Mouse (Mus musculus) liver, adult (tissue): ENCODE results near the gene Celsr1.

ENCODE experiments used
- GATA4 ChIP-seq: IDR thresholded peaks from 2 replicates; pipeline ENCODE4 v1.6.1; 2014; ENCODE audit warnings: mild to moderate bottlenecking, low read length; ENCODE audit not compliant: insufficient replicate concordance

Celsr1 gene

DNA sequence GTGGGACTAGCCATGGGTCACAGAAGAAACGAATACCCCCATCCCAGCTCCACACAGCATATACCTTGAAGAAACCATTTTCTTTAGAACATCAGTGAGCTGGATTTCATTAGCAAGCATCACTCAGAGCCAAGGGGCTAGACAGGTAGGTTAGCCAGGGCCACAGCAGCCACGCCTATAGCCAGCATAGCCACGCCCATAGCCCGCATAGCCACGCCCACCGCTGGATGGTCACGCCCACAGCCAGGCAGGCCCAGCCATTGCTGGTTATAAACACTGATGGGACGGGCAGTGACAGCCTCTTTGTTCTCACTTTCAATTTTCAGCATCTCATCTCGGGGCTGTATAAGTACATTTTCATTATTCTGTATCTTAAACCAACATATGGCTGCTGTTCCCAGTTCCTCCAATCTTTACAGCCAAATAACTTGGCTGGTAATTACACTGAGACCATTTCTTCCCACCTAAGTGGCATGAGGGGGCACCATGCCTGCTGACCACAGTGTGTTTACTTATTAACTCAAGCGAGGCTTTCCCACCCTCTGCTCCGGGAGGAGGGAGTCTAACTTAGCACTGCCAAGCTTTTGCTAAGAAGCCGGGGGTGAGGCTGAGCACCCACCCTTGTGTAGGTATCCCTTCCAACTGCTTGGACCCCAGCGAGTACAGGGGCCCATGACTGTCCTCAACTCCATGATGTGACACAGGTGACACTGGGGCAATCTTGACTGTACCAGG, 37.4 kb downstream of the Celsr1 start:
- no peak for TF ChIP-seq GATA4

DNA sequence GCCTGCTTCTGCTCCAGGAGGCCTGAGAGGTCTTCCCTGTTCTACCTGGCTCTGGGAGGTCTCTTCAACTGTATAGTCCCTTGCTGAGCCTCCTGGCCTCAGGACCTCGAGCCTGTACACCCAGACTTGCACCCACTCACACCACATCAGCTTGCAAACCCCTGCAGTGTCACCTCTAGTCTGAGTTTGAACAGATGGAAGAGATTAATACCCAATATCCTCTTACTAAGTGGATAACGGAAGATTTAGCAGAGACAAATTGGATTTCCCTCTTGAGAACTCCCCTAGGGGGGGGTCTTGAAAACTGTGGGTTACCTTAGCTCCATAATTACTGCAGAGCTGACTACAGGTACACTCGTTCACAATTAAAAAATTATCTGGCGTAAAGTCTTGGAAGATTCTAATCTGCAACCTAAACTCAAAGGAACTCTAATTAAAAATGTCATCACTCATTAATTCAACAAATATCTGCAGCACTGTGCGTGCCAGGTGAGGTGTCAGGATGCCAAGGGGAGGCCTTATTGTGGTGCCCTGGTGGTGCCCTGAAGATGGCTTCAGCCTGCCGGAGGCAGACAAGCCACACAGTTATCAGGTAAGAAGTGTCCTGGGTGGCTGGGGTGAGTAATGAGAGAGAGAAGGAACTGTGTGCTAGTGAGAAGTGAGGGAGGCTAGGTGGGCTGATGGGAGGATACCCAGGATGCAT, 38.5 kb downstream of the Celsr1 start:
- TF ChIP-seq GATA4, result no peak

DNA sequence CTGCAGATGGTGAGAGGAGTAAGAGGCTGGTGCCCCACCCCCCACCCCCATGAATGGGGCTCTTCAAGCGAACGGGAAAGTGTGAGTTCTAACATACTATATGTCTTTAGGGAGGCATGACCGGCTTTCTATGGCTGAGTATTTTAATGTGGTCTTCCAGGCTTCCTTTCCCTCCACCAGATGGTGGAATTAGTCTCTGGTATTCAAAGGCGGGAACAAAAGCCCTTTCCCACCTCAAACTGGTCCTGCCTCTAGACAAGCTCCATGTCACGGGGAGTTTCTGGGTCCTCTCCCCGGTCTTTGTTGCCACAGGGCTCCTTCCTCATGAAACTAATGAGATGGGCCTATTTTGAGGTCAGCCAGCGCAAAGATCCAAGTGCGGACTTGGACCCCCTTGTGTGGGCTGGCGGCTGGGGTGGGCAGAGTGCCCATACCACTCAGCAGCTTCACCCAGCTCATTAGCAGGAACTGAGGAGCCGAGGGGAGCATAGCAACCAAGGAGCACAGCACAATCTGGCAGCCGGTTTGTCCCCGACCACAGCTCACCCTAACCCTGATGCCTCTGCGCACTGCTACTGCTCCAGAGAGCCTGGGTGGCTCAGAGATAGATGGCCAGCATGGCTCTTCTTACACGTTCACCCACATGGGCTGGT, 39.5 kb downstream of the Celsr1 start:
- no peak for TF ChIP-seq GATA4

DNA sequence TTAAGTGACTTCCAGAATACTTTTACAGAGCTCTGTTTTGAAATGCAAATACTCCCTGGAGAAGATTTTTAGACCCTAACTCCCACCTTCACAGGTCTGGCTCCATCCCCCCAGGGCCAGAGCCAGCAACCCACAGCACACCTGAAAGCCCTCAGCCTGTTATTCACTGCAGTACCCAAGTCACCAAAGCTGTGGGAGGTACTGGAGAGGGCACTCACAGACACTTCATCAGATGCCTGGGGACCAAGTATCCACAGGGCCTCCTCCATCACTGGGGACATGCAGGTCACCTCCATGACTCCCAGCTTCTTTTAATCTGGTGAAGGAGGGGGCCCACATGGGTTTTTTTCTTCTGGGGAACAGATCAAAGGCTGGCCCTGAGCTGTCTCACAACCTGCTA, 40.2 kb downstream of the Celsr1 start:
- no peak for TF ChIP-seq GATA4

DNA sequence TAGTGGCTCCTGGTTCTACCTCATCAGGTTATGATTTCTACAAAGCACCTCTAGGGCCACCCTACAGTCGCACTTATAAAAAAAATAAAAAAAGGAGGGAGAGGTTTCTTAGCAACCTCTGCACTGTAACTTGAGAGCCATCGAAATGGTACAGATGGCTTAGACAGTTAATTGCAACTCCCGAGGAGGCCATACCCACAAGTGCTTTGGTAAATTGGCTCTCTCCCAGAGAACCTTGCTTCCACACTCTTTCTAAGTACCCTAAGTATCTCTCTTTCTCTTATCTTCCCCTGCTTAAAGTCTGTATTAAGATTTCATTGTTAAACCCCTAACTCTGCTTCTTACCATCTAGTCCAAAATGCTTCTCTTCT, 41.5 kb downstream of the Celsr1 start:
- TF ChIP-seq GATA4, result no peak

DNA sequence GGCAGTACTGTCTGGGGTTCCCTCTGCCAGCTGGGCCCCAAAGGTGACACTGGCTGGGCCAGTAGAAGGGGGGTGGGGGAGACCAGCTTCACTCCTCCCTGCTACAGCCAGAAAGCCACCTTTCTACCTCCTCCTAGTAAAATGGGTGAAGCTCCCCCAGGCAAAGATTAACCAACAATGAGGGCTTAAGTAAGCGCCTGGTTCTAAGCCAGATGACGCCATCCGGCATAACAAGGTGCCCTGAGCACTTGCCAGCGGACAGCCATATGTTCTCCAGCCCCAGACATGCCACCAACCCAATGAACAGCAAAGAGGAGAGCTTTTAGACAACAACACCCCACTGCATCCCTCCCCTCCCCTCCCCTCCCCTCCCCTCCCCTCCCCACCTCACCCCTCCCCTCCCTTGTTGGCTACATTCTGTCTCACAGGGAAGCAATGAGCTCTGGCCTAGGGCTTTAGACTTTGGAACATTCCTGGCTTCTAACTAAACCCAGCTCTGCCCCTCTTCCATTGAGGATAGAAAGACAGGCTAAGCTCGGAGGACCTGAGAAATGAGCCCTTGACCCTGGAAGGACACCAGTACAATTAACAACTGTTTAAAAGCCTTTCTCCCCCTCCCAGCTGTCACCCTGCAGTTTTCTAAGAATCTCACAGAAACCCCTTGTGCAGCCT, 42.0 kb downstream of the Celsr1 start:
- no peak for TF ChIP-seq GATA4

DNA sequence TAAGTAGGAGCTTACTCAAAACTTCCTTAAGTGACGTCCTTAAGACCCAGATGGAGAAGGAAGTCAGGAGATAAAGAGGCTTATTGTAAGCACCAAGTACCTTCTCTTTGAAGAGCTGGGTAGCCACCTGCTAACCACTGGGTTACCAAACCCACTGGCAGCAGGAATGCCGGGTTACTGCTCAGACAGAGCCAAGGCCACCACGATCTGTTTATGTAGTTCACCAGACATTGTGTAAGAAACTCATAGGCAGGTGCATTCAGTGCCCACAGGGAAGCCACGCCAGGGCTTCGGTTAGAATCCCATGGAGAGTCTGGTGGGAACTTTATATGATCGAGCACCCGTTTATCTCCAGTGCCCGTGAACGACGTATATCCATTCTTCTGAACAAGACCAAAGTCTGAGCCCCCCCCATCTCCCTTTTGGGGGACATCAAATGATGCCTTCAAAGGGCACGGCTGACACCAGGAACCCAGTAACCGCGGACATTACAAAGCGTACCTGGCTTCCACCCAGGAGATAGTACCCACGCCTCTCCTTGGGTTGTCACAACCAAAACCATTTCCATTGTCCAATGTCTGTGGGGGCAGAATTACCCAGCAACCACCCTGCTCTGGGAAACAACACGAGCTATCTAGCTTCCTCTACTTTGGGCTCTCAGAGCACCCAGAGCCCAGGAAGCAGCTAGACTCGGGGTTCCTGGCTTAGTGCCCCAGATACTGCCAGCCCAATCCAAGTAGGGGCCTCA, 42.7 kb downstream of the Celsr1 start:
- no peak for TF ChIP-seq GATA4

DNA sequence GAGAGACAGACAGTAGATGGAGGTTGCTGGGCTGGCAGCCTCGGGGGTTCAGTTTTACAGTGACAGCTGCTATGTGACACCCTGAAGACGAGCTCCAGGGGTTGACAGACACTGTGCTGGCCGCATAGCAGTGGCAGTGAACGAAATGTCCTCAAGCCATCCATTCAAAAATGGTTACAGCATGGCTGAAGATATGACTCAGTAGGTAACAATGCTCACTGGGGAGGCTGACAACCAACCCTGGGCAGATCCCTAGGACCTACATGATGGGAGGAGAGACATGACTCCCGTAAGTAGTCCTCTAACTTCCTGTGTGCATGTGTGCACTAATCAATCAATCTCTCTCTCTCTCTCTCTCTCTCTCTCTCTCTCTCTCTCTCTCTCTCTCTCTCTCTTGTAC, 45.7 kb downstream of the Celsr1 start:
- TF ChIP-seq GATA4, result no peak

DNA sequence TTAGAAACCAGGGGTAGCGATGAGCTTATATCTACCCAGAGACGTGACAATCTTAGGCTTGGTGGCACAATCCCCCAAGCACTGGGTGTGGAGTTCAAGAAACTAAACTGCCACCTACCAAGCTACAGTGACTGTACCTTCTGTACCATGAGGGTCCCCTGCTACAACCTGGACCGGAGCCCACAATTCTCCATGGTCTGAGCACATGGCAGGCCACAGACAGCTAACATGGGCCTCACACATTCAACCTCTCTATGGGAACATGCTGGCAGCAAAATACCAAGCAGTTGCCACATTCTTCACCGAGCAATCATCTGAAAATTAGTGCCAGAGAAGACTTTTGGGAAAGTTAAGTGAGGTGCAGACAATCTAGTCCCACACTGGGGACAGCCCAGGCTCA, 47.4 kb downstream of the Celsr1 start:
- TF ChIP-seq GATA4, result no peak

DNA sequence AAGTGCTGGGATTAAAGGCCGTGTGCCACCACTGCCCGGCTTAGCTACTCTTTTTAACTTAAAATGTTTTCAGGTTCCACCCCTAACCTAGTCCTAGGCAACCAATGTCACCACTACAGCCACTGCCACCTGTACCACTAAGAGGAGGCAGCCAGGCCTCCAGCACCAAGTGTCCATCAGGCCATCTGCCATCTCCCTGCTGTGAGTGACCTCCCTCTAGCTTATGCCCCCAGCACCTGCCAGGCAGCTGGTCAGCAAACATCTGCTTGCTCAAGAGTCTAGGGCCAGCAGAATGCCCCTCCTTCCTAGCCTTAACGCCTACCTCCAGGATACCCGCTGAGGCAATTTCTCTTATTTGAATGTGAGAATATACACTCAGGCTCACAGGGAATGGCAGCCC, 48.0 kb downstream of the Celsr1 start:
- no peak for TF ChIP-seq GATA4

DNA sequence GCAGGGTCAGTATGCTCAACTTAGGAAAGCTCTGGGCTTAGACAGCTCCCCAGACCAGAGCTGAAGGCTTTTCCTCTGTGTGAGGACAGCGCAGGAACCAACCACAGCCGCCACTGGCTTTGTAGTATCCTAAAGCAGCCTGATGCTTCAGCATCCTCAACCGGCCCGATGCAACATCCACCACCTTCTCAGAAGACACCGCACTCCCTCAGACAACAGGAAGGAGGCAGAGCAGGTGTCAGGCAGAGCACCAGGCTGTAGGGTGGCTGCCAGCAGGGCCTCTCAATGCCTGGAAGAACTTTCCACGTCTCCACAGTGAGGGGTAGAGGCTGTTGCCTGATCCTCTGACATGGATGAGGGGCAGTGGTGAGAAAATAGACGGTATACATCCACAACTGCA, 50.4 kb downstream of the Celsr1 start:
- no peak for TF ChIP-seq GATA4

DNA sequence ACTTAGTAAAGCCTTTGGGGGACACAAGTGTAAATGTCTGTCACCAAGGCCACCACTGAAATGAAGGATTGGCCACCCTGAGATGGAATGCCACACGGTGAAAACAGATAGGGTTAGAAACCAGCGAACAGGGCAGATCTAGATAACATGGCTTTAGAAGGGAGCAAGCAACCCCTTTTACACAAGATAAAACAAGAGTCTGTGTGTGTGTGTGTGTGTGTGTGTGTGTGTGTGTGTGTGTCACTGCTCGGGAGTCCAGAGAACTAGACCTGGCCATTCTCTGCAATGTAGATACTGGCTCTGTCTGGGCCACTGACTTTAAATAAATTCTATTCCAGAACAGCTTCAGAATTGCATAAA, 51.2 kb downstream of the Celsr1 start:
- no peak for TF ChIP-seq GATA4

DNA sequence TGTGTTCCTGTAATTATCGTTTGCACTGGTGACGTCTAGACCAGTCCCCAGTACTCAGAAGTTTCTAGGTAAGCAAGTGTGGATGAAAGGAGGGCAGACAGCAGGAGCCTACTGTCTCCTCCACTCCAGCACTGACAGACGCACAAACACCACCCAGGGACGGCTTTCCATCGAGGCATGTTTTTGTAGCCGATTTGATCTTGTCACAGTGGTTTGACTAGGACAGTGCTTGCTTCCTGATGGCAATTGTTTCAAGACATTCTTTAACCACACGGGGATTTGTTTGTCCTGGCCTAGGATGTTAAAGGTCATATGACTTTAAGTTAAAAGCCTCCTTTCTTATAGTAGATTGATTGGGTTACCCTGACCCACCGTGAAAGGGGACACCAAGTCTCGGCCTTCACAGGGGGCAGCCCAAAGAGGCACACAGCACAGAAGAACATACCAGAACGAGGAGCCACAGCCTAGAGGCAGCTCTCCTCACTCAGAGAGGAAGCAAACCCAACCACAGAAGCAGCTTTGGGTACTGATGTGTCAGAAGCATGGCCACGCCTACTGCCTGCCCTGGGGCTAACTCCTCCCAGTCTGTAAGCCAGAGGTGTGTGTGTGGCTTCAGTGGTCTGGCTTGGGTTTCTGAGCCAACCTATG, 51.7 kb downstream of the Celsr1 start:
- TF ChIP-seq GATA4, result no peak

DNA sequence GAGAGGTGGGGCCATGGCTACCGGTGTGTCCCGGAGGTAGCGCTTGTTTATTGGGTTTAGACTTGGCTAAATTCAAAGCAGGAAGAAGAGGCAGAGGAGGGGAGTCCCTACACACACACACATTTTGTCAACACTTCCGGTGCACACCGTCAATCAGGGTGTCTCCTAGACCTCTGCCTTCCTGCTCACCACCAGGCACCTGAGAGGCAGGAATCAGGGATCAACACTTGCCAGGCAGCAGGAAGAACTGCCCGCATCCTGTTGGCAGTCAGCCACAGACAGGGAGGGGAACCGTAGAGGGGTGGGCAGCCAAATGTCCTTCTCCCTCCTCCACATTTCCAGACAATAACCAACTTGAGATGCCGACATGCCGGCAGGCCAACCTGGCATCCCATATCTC, 56.5 kb downstream of the Celsr1 start:
- no peak for TF ChIP-seq GATA4

DNA sequence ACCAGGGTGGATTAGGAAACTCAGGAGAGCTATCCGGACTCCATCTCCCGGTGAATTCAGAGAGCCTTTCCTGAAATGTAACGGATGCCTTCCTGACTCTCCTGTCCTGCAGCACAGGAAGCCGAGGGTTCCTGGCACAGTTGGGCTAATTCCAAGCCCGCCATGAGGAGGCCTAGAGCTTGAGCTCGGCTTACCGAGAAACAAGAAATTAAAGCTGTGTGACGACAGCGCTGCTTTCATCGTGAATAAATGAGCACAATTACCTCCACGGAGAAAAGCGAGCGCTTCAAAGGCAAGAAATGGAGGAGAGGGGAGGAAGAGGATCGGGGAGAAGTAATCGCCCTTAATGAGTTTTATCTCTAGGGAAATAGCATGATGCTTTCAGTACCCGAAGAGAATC, 57.8 kb downstream of the Celsr1 start:
- TF ChIP-seq GATA4, result no peak
